Mouse (Mus musculus) layer of hippocampus, adult 11-12 months (tissue): ENCODE measurements around the gene Scn1b.

ENCODE experiments used
- DNase-seq: peaks from one replicate; pipeline ENCODE4 v3.0.0; 2022; ENCODE audit warnings: low spot score

Scn1b gene

DNA sequence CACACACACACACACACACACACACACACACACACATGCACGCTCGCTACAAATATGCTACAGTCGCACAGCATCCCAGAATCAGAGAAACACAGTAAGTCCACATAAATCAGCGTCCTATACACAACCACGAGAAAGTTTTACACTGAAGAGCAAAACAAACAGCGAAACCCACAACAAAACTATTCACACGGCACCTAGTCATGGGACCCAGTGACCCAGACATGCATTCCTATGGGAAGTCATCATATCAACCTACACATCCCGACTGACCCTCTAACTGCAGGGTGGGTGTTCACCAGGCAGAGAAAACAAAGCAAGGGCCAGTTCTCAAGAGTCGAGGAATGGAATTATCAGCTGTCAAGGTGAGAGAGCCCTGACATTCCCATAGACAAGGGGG, 22.5 kb upstream of the Scn1b start:
- DNase-seq: no peak

DNA sequence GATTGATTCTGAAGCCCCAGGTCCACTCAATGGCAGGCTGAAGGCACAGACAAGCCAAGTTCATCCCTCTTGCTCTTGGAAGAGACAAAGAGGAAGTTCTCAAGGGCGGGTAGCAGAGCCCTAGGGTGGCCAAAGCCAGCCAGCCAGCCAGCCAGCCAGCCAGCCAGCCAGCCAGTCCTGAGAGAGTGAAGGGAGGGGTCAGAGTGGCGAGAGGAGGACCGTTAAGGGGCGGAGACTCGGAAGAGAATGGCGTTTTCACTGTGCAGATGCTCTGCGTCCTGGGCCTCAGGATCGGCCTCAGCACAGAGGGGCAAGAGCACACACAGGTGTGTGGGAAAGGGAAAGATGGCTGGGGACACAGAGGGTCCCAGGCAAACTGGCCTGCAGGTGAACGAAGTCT, 22.0 kb upstream of the Scn1b start:
- DNase-seq: peak; percentile 59

DNA sequence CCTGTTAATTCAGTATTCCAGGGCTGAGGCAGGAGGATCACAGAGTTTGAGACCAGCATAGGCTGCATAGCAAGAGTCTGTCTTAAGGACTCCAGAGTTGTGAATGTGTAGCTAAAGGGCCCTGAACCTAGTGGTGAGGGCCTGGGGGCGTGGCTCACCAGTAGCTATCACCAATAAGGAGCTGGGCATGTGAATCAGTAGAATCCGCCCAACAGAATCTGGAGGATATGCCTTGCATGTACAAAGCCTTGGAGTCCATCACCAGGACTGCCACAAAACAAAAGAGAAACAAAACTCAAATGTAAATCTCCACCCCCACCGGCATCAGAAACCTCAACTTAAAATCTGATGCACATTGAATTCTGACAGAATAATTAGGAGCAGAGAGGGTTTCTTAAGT, 21.3 kb upstream of the Scn1b start:
- DNase-seq: no peak

DNA sequence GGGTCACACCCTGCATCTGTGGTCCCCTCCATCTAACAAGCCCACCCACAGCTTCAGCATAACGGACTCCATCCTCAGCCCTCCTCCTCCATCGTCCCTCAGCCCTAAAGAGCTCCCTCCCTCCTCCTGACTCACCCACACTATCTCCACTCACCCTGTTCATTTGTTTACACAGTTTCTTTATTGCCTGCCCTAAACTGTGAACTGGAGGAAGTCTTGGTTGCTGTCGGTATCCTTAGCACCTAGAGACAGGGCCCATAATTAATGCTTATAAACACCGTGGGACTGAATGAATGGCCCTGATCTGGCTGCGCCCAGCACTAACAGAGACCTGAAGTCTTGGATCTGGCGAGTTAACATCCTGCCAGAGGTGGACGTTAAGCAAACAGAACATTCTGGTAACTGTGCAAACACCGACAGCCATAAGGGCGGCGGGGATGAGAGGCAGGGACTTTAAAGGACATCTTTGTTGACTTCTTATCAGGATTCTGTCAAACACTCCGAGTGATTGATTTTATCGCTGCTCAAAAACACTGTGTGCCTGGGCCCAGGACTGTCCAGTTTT, 18.9 kb upstream of the Scn1b start:
- DNase-seq: no peak

DNA sequence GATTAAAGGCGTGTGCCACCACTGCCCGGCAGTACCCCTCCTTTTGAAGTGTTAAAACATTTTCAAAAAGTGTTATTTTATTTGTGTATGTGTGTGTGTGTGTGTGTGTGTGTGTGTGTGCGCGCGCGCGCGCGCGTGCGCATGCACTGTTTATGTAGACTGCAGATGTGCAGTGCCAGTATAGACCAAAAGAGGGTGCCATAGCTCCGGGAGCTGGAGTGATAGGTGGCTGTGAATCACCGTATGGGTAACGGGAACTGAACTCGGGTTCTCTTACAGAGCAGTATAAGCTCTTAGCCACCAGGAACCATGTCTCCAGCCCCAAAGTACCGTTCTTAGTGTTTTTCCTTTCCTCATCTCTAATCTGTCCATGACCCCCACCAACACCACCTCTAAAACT, 18.1 kb upstream of the Scn1b start:
- DNase-seq: no peak

DNA sequence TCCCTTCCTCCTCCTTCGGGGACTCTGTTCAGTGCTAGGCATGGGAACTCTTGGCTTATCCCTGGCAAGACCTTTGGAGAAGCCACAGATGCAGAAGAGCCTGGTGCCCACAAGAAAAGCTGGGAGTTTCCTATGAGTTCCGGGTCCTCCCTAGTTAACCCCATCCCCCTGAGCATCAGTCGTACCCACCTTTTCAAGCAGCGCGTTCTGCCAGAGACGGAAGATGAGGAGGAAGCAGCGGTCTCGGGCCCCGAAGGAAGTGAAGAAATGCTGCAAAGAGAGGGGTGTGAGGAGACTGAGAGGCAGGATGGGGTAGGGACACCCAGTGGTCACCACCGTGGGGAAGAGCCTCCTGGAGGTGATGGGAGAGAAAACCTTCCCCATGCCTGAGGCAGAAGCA, 14.1 kb upstream of the Scn1b start:
- no peak for DNase-seq

DNA sequence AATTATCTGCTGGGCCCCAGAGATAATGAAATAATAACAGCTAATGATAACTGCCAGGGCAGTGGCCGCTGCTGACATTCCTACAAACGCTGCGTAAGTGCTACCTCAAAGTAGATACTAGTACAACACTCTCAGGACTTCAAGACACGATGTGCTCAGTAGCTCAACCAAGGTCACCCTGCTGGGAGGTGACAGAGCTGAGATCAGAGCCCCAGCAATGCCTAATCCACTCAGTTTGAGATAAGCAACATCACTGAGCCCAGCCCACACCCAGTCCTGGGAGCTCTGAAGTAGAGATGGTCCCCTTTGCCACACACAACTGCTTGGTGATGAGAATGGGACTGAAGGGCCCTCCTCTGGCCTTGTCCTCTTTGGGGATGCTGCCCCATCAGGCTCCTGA, 13.5 kb upstream of the Scn1b start:
- DNase-seq: no peak

DNA sequence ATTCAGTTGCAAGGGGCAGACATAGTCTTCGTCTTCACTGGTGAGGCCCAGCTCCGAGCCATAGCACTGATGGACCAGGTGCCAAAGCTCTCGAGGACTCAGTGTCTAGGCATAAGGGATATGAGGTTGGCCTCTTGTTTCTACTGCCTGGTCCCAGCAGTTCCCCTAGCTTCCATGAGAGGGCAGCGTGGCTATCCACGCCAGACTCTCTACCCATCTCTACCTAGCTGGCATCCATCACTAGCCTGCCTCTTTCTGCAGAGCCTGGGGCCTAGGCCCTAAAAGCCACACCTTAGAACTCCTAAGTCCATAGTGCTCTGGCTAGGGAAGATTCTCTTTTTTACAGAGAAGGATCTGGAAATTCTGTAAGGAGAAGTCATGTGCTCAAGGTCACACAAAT, 13.0 kb upstream of the Scn1b start:
- peak; percentile 70 for DNase-seq

DNA sequence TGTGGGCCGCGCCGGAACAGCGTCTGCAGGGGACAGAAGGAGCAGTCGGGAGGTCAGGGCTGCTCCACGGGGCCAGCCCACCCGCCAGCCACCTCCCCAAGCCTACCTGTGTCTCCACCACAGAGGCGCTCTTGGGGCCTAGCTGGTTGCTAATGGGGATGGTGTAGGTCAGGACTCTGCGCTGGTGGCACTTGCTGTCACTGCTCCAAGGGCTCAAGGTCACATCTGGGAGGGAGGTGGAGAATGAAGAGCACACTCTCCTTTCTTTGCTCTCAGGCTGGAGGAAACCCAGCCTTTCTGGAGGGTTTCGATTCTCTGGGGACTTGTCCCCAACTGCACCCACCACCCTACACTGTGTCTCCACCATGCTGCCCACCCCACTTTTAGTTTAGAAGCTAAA, 8.9 kb upstream of the Scn1b start:
- DNase-seq: no peak

DNA sequence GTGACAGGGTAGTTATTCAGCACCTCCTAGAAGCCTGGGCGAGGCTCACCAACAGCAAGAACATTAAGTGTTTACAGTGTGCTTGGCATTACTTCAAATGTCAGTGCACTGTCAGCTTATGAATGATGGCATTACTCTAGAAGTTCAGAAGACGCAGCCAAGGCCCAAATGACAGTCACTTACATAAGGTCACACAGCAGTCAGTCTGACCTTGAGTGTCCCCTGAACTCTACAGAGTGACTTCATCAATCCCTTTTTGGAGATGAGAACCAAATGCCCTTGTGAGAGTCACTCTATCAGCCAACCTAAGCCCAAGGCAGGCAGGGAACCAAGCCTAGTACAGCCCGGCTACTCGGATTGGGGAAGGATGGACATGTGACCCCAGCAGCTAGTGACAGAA, 5.1 kb upstream of the Scn1b start:
- no peak for DNase-seq

DNA sequence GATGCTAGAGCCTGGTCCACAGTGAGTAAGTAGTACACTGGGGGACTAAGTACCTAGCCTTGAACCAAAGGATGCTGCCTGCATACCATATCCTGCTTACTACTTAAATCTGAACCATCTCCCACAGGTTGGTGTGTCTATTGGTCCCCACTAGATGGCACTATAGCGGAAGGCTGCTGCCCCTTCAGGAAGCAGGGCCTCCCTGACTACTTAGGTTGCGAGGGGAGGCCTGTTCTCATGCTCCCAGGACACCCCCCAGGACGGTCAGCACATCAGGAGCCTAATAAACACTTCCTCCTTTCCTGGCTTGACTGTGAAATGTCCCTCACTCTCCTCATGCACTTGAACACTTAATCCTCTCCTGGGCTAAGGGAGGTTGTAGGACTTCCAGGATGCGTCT, 4.0 kb upstream of the Scn1b start:
- peak; percentile 58 for DNase-seq

DNA sequence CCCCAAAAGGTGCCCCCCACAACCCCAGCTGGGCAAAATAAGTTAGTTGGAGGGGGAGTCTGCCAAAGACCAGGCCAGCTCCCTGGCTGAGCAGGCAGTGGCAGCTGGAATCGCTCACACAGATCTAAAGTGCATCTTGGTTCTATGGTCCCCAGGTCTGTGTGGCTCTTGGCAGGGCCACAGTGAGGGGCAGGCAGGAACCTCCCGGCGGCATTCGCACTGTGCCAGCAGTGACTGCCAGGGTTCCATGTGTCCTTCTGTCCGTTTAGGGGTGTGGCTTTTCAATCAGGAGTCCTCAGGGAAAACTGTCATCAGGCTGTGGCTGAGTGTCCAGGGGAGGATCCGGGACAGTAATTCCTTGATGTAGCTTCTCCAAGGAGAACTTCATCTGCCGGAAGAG, 3.4 kb upstream of the Scn1b start:
- no peak for DNase-seq

DNA sequence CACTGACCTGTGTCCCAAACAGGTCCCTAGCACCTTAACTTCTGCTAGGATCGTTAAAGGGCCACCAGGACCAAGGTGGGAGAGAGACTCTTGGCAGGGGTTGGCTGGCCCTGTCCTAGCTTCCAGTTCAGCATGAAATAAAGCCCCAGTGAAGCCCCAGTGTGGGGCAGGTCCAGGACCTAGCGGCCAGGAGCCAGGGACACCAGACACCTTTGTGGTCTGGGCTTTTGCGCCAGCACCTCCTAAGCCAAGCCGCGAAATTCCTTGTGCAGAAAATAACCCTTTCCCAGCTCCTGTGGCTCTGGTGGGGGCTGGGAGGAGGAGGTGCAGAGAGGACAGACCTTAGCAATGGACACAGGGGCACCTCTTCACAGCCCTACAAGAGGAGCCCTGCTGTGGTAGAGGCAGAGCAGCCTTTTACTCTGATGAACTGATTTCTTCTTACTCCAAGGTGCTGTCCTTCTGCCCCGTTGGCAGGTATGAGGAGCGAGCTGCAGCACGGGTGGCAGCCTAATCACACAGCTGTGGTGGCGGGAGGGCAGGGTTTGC, 1.4 kb upstream of the Scn1b start:
- no peak for DNase-seq

DNA sequence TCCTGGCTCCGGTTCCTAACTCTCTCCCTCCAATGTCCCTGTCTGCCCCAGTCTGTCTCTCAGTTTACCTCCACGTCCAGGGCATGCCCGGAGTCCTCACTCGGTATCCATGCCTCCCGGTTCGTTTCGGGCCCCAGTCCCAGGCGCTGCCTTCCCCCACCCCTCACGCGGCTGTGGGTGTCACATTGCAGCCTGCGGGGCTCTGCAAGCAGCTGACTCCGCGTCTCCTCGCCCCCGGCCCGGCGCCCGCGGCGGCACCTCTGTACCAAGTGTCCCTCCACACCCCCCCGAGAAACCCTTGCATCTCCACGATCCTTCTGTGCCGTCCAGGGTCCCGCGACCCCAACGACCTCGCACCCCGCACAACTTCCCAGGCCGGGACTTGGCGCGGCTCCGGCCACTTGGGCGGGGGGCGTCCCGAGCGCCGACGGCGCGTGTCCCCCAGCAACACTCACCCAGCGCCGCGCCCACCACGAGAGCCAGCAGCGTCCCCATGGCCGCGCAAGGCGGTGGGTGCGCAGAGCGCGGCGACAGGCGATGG, 522 bp downstream of the Scn1b start:
- DNase-seq: no peak

DNA sequence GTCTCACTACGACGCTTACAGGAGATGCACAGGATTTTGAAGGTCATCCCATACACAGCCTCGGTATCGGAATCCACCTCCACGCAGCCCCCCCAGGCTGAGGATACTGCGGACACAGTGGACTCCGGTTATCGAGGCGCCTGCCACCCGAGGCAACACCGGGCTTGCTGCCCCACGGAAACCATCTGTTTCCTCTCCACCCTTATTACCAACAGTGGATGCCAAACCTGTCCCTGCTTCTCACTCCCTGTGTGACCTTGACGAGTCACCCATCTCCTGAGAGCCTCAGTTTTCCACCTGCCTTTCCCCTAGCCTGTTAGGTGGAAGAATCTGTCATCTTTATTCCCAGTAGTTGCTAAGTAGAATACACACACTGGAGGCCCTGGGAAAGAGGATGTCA, 1.7 kb downstream of the Scn1b start:
- no peak for DNase-seq

DNA sequence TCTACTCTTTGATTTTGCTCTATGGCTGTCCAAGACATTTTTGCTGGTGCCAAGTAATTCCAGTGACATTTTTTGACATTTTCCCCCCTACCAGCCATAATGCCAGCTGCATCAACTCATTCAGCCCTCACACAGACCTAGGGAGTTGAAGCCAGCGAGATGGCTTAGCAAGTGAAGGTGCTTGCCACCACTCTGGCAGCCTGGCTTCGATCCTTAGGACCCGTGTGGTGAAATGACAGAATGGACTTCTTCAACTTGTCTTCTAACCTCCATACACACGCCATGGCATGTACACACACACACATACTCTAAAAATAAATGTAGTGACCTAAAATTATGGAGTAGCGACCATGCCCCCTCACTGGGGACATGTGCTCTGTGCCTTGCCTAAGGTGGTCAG, 2.4 kb downstream of the Scn1b start:
- no peak for DNase-seq

DNA sequence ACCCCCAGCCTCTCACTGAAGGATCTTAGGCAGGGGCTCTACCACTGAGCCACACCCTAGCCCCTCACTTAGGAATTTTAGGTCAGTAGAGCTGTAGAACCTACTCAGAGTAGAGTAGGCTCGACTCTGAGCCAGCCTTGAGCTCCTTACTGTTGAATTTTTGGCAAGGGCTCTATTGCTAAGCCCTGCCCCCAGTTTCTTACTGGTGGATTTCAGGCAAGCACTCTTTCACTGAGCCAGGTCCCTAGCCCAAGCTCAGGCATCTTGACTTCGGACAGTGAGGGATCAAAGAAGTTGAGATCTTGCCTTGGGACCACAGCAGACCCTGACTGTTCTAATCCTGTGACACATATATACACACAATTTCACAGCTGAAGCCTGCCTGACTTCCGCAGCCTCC, 3.1 kb downstream of the Scn1b start:
- DNase-seq: no peak

DNA sequence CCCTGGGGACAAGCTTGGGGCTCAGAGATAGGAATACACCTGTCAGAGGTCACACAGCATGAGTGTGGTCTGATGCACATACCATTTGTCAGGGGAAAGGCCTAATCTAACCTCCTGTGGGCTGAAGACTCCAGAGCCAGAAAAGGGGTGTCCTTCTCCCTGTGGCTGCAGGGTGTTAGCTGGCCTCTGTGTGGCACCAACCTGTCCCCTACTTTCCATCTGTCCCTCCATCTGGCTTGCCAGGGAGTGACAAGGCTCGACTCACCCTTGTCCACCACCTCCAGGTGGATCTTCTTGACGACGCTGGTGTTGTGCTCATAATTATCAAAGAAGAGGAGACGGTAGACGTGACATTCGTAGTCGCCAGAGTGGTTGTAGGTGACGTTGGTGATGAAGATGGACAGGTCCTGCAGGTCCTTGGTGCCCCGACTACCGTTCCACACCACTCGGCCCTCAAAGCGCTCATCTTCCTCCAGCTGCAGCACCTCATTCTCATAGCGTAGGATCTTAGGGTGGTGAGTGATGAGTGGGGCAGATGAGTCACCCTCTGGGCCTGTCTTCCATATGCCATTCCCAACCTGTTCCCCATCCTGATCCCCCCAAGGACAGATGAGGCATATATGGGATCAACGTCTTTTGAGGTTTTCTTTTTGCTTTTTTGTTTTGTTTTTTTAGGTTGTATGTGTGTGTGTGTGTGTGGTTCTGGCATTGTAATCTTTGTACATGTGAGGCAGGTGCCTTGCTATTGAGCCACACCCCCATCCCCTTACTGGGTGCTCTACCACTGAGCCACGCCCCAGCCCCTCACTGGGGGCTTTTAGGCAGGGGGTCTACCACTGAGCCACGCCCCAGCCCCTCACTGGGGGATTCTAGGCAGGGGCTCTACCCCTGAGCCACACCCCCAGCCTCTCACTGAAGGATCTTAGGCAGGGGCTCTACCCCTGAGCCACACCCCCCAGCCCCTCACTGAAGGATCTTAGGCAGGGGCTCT, 3.9 kb downstream of the Scn1b start:
- no peak for DNase-seq

DNA sequence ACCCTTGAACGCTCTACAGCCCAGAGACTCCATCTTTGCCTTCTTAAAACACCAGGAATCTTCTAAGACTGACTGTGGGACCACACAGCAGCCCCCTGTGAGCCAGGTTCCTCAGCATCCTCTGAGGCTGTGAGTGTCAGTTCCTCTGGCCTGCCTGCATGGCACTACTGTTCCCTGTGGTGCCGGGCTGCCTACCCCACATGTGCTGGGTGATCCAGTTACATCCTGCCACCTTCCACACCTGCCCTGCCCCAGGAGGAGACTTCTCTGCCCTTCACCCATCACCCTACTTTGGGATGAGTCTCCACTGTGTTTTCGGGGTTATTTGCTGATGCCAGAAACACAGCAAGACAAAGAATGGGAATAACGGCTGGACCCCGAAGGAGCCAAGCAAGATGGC, 7.2 kb downstream of the Scn1b start:
- DNase-seq: no peak

DNA sequence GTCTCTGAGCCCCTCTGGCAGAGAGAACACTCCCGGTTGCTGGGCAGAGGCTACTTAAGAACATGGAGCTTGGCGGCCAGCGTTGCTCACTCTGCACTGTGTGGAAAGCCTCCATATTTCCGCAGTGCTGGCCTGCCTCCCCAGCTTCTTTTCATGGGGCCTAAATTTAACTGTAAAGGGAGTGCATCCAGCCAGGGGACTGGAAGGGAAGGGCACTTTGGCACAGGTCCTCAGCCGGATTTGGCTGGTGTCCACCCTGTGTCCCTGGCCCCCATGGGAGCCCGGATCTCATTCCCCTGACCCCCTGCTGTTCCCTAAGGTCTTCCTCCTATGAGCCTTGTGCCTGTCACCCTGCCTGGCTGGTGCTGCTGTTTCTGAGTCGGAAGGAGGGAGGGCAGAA, 8.3 kb downstream of the Scn1b start:
- DNase-seq: no peak

DNA sequence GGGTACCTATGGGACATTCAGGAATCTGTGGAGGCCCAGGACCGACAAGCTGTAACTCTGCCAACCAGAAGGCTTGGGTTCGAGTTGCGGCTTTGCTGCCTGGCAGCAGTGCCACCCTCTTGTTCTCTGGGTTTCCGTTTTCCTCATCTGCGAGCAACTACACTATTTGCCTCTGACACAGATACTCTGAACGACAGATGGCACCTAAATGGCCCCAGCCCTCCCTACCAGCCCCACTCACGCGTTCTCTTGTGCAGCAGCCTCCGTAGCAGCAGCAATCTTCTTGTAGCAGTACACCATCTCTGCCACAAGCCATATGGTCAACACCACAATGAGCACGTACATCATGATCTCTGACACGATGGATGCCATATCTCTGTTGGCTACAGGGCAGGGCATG, 9.3 kb downstream of the Scn1b start:
- DNase-seq: peak; percentile 67

DNA sequence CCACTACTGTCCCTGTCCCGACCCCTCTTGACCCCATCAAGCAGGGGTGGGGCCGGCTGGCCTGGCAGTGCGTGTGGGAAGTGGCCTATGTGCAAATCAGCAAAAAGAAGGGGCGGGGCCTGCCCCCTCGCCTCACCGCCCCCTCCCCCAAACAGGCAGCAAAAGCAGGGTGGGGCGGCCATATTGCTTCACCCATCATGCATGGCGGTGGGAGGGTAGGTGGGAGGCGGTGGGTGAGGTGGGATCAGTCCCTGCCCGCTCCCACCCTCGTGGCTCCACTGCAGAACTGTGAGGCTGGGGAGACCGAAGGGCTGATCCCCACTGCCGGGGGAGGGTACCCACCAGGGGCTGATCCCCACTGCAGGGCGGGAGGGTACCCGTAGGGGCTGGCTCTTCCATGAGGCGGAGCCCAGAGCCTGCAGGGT, 10.1 kb downstream of the Scn1b start:
- no peak for DNase-seq

DNA sequence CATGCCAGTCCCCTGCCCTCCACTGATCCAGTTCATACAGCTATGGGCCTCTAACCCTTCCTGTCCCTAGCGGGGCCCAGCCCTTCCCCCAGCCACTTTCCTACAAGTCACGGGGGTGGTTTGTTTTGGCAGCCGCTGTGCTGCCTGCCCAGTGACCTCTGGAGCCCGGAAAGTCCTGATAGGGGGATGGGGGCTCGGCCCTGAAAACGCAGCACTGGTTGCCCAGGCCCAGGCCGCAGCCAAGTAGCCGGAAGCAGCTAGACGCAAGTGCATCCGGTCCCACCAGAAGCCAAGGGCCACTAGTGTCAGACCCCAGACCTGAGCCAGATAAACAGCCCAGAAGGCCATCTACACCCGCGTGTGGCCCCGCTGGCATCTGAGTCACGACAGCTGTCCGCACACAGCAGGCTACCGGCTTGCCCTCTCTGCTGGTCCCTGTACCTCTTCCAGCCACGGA, 11.2 kb downstream of the Scn1b start:
- no peak for DNase-seq
